Mouse (Mus musculus): Measurements from ENCODE around the gene Btk.
A peak's percentile ranks its signal among the peaks of the same experiment; 100 is the strongest.

Gene Btk

DNA sequence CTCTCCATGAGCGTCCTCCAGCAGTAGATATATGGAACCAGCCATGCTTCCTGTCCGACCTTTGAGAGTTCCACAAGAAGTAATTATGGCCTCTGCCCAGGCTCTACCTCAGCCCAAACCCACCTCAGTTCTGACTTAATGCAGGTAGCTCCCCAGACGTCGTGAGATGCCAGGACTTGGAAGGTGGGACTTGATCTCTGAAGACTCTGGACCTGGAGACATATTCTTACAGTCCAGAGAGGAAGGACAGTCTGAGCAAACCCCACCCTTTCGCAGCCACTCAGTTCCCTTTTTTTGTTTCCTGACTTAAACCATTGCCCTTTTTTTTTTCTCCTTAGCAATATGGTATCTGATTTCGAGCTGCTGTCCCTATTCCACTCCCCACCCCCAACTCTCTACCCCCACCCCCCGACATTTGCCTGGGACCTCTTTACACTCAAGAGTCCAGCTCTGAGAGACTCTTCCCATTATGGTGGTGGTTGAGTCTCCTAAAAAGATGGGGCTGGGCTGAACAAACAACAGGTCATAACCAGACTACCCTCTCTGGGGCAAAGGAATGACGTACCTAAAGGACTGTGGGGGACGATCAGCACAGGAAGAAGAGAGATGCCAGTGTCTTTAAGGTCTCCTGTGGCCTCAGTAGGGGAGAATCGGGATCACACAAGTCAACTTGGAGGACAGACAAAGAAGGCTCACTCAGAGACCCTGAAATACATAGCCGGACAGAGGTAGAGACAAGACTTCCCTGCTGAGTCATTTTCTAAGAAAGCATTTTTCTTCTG lies at the start of gene Btk:
Gene Btk, minus strand, starts transcription at position 683 of the 782 bp plus-strand sequence.
- no peak for DNase-seq (ENCODE audit: low spot score)

DNA sequence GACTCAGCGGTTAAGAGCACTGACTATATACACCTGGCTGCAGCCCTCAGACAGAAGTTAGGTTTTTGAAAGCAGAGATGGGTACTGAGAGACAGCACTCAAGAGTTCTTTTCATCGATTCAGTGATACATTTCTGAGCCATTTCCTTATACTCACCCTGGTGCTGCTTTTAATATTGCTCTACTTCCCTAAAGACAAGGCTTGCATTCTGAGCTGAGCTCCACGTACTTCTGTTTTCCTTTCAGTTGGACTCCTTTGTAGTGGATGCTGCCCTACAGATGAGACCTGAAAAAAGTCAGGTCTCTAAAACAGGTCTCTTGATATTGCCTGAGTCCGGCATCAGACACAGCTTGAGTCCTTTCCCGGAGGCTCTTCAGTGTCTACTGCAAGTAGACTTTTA lies 49.3 kb upstream of the Btk start:
- DNase-seq (ENCODE audit: low spot score), result no peak

DNA sequence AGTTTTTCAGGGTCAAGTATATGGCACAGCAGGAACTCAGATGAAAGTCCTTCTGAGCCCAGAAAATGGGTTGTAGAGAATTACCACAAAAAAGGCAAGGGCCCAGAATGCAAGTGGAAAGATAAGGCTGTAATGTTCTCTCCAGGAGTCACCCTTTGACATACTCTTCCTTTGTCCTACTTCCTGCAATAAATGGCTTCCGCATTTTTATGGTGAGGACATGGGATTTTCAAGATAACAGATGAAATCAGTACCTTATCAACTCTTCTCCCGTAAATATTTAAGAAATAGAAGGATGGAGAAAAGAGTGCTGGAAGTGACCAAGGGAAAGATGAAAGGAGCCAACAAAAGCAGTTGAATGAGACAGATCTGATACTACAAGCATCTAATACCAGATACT lies 44.8 kb upstream of the Btk start:
- no peak for DNase-seq (ENCODE audit: low spot score)

DNA sequence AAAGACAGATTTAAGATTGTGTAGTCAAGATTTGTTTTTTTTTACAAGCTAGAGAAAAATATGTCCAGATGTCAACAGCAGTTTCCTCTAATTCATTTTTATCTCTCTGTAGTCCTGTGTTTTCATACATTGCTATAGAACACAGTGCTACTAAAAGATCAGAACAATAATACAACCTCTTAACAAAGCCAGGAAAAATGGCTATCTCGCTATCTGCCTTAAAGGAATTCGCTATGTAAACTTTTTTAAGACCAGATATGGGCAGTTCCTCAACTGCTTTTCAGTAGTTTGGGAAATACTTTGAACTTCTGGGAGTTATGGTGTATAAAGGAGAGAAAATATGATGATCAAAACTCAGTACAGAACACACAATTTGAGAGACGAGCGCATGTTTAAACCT lies 40.0 kb upstream of the Btk start:
- DNase-seq (ENCODE audit: low spot score), result no peak

DNA sequence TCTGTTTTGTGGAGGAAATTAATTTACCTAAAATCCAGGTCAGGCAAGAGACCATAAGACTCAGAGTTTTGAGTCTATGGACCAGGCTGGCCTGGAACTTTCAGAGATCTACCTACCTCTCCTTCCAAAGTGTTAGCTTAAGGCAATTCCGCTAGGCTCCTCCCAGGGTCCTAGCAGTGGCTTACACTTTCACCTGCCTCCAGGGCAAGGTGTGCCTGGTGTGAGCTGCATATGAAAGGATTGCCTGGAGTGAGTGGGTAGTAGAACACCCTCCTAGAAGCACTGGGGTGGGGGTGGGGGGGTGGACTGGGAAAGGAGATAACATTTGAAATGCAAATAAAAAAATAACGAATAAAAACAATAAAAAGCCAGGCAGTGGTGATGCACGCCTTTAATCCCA lies 38.3 kb upstream of the Btk start:
- DNase-seq (ENCODE audit: low spot score), result no peak

DNA sequence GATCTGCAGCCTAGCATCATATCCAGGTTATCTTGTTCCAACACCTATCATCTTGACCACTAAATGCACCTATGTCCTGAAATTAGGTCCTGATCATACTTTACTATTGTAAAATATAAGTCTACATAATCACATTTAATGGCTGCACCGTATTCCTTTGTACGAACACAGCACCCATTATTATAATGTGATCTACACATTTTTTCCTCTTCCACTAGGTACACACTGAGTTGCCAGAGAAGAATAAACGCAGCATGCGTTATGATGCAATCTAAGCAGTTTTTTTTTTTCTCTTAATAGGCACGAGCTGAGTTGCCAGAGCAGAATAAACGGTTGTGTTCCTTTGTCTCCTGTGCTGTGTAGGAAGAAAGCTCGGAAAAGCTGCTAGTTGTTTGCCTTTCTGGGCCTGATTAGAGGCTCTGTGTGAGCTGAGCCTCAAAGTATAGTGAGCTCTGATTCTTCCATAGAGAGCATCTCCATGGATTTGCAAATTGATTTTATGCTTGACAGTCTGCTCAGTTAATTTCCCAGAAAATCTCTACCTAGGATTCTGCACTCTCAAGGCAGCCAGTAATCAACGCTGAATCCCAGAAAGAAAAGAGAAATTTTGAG lies 37.0 kb upstream of the Btk start:
- no peak for DNase-seq (ENCODE audit: low spot score)

DNA sequence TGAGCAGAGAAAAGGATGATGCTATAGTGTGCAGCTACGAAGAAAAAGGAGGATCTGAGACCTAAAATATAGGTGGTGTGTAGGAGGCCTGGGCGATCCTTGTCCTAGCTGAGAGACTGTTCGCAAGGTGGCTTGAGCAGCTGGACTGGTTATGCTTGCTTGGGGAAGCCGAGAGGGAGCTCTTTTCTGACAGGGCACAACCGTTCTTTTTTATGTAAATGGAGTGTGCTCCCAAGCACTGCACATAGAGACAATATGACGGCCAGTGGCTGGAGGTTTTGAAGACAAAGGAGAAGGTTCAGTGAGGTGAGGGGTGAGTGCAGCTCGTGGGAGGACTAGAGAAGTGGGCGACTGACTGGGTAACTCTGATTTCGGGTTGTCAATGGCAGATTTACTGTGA lies 36.3 kb upstream of the Btk start:
- DNase-seq (ENCODE audit: low spot score), result no peak

DNA sequence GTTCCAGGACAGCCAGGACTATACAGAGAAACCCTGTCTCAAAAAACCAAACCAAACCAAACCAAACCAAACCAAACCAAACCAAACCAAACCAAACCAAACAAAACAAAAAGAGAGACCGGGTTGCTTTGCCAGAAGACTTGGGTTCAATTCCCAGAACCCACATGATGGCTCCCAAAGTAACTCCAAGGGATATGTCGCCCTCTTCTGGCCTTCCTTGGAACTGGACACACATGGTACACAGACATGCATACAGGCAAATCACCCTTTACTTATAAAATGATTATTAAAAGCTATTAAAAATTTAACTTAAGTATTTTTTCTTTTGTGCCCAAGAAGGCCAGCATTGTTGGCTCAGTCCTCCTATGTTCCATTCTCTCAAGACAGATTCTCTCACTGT lies 30.9 kb upstream of the Btk start:
- DNase-seq (ENCODE audit: low spot score), result peak; percentile 2

DNA sequence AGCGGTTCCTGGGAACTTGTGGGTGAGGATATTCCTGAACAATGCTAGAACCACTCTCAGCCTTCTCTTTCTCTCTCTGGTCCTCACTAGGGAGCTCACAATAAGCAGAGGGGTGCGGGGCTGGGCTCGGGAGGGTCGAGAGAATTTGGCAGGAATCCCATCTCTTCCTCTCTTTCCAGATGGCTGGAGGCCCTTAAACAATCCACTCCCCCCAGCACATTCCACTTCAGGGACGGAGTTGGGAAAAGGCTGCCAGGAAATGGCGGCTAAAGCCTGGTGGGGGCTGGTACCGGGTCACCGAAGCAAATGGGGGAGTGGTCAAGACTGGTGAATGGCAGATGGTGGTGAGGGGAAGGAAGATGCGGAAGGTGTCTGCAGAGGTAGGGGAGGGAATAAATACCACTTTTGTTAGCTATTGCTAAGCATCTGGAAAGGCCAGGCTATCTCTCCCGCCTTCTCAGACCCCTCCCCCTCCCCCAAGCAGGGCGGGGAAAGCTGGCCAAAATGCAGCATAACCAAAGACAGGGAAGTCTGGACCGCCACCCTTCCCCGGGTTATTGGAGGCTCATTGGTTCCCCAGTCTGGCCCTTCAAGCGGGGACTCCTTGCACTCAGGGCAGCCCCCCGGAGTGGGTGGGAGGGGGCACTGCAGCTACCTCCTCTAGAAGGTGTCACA lies 29.1 kb upstream of the Btk start:
- no peak for DNase-seq (ENCODE audit: low spot score)

DNA sequence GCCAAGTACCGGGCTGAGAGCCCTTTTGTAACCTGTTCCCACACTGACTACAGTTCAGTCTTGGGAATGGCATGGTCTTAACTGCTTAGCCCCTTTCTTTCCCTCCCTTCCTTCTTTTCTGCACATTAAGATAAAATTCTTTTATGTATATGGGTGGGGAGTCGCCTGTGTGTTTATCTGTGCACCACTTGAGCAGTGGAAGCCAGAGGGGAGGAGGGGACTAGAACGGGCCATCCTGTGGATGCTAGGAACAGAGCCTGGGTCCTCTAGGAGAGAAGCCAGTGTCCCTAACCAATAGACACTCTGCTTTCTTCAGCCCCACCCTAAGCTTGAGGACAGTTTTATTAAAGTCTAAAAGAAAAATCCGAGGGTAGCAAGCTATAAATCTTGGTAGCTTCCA lies 27.6 kb upstream of the Btk start:
- DNase-seq (ENCODE audit: low spot score), result no peak

DNA sequence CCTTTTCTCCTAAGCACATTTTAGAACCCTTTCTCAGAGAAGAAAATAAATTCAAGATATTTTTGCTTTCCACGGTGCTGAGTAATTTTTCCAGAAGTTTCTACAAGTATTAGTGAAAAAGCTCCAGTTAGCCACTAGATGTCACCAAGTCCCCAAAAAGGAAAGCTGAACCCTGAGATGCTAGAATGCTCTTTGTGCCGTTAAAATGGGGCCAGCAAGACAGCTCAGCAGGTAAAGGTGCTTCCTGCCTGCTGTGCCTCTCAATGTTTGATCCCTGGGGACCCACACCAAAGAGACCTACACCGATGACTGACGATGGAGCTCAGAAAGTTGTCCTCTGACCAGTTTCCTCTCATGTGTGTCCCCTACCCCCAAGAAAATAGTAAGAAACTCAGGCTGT lies 26.1 kb upstream of the Btk start:
- peak; percentile 27 for DNase-seq (ENCODE audit: low spot score)

DNA sequence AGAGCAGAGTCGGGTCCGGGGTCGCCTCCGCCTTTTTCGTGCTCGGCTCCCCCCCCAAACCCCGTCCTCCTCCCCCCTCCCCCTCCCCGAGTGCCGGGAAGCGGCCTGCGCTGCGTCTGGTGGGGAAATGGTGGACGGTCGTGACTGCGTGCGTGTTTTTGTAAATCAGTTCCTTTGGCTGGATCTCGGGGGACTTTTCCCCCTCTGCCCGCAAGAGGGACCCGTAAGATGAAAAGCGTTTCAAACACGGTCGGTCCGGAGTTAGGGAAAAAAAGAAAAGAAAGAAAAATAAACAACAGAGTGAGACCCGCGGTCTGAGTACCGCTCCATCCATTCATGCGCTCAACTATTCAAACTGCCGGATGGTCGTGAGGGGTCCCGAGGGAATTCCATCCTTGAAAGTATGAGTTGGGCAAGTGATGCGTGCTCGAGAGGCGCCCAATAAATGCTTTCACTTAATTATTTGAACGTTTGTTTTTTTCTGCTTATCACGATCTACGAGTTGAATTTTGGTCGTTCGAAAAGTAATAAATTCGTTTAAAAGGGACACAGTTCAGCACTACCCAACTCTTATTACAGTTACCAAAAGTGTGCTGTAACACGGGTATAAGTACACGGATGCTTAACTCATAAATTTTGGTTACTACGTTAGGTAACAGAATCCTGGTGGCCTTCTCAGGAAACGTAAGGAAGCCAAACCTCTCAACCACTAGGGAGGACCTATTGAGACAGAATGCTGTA lies 18.2 kb upstream of the Btk start:
- DNase-seq (ENCODE audit: low spot score), result peak; percentile 24

DNA sequence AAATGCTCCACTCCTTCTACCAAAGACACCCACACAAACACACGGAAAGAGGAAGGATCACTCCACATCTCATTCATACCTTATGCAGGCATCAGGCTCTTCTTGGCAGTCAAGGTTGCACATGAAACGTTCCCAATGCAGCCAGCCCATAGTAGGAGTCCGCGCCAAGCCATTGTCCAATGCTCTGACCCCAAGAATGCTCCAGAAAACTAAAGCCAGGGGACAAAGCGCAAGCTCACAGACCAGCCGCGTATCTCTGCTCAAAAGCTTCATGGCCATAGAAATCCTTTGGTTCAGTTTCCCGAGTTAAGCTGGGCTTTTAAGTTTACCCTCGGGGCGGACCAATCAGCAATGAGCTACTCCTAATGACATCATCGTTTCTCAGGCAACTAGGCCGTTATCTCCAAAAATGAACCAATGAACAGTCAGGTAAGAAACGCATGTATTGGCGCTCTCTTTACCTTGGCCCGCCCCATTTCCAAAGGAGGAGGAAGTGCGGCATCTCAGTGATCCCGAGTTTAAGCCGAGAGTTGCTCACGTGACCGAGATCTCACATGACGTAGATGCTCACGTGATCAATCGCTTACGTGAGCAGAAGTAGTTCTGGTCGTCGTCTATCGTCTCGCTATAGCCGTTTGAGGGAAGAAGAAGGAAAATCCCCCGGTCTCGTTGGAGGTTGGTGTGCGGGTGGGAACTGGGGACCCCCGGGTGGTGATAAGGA lies 17.4 kb upstream of the Btk start, which contains the start of the genes Gla and Hnrnph2:
Gene Gla, minus strand, starts transcription at position 467 of the 721 bp plus-strand sequence.
Gene Hnrnph2, plus strand, starts transcription at position 521 of the 721 bp plus-strand sequence.
- peak; percentile 93 for DNase-seq (ENCODE audit: low spot score)

DNA sequence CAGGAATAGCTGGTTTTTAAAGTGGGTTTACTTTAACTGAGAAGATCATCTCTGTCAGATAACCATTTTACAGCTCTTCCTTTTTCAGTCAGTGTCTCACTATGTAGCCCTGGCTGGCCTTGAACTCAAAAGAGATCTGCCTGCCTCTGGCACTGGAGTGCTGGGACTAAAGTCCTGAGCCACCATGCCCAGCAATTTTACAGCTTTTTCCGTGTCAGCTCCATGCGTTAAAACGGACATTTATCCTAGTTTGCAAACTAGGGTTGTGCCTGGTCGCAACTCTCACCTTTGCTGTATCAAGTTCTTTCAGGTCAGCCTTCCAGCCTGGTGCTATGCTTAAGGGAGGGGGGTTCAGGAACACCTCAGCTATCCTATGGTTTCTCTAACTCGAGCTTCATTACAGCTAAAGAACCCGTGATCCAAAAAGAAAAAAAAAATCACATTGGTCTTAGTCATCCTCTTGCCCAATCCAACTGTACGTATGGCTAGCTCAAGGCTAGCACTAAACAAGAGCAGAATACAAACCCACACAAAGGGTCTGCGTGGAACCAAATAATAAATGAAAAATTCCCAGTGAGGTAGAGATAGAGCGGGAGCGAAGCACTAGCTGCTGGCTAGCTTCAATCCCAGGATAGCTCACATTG lies 16.7 kb upstream of the Btk start:
- DNase-seq (ENCODE audit: low spot score), result no peak

DNA sequence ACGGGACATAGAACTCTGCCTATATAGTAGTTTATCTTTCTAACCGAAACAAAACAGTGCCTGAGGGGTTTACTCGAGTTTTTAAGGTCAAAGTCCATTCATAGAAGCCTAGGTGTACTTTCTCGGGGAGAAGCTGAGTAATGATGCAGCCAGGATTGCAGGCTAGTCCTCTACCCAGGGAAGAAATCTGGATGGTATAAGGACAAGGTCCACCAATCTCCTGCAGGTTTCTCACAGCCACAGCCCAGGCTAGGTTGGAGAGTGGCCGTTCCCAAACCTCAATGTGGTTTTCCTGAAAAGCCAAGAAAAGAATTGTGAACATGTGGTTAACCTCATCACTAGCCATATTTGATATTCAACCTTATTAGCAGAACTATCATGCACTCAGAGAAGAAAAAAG lies 6.5 kb upstream of the Btk start:
- no peak for DNase-seq (ENCODE audit: low spot score)

DNA sequence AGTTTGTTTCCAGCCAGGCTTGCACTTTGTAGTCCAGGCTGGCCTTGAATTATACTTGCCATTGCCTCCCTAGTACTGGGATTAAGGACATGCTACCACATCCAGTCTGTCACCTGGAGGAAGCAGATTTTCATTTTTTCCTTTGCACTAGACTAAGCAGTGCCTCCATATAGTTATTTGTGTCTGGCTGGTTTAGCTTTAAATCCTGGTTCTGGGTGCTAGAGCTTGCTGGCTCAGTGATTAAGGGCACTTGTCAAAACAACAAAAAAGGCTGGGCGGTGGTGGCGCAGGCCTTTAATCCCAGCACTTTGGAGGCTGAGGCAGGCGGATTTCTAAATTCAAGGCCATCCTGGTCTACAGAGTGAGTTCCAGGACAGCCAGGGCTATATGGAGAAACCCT lies 5.6 kb upstream of the Btk start:
- DNase-seq (ENCODE audit: low spot score), result no peak

DNA sequence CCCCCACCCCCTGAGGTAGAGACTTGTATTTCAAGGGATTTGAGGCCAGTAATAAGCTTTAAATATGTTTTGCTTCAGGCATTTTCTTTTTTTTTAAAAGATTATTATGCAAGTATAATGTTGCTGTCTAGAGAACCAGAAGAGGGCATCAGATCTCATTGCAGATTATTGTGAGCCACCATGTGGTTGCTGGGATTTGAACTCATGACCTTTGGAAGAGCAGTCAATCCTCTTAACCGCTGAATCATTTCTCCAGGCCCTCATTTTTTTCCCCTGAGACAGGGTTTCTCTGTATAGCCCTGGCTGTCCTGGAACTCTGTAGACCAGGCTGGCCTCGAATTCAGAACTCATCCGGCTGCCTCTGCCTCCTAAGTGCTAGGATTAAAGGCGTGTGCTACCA lies 4.9 kb upstream of the Btk start:
- no peak for DNase-seq (ENCODE audit: low spot score)

DNA sequence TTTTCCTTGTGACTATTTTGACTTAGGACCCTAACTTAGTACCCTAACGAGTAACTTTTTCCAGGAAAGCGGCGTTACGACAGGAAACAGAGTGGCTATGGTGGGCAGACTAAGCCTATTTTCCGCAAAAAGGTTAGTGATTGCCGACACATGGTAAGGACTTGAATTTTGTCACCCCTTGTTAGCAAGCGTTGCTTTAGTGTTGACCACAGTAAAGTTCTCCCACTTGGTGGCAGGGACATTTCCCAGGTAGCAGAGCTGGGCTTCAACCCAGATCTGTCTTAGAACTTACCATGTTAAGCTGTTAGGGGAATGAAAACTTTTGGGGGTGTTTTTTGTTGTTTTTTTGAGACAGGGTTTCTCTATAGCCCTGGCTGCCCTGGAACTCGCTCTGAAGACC lies 3.1 kb upstream of the Btk start:
- no peak for DNase-seq (ENCODE audit: low spot score)

DNA sequence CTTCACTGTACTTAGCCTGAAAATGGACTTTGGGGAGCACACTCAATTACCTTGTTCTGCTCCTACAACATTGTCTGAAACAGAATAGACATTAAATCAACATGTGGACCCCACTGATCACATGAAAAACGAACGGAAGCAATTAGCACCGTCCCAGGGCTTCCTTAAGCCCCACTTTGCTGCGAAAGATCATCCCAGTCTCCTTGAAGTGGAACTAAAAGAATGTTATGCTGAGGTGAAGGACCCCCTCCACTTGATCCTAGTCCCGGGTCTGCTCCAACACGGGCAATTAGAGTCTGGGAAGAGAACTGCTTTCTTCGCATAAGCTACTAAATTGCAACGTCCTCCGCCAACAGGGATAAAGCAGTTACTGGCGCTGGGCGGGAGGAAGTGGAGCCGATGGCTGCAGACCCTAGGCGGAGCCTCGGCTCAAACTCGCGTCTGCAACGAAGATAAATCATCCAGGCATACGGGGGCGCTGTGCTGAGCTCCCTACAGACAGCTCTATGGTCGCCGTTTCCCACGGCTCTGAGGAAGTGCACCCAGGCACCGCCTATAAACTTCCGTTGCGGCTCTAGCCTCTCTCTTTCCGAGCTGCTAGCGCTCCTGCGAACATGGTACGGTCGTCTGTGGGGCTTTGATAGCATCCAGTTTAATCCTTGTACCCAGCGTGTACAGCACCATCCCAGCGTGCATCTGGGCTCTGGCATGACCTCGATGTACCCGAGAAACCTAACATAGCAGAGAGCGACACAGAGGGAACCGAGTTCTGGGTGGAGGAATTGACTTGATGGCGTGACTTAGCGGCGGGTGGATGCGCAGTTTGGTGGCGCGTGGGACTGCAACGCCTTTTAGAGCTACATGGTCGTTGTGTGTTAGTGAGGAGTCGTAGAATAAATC lies 2.0 kb upstream of the Btk start, which contains the start of gene Rpl36a:
Gene Rpl36a, plus strand, starts transcription at position 552 of the 900 bp plus-strand sequence.
- peak; percentile 91 for DNase-seq (ENCODE audit: low spot score)

DNA sequence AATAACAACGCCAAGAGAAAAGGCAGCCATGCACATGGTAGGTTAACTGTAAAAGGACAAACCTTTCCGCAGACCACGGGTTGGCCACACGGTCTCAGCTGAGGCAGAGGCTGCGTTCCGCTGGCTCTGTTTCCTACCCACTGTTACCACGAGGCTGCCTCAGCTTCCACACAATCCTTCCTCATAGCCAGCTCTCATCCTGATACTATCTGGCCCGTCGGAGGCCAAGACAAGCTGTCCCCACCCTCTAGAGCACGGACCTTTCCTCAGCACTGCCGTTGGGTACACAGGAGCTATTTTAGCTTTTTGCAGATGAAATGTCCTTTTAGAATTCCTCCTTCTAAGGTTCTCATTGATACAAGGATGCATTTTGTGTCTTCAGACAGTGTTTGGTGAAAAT lies 1.1 kb downstream of the Btk start:
- DNase-seq (ENCODE audit: low spot score), result no peak

Data from T-cell, adult 2 months (primary cell).